Mouse (Mus musculus) bone marrow macrophage, adult 2 months (primary cell): ENCODE measurements around the gene Pcsk5. TPM values are rescaled to one million over a fixed set of nuclear protein-coding genes. Genes with fewer than 3 reads are reported as not detected.

ENCODE experiments used
- H3K27ac ChIP-seq: 2 replicates; pipeline ENCODE4 v1.5.1; 2012; ENCODE audit warnings: low read depth, low read length; ENCODE audit not compliant: insufficient read depth
- H3K4me1 ChIP-seq: 2 replicates; pipeline ENCODE4 v1.6.1; 2012; ENCODE audit warnings: low read length; ENCODE audit not compliant: control insufficient read depth, insufficient read depth
- H3K4me3 ChIP-seq: 2 replicates; pipeline ENCODE4 v1.5.1; 2012; ENCODE audit warnings: mild to moderate bottlenecking, low read length, moderate library complexity; ENCODE audit not compliant: insufficient read depth
- CTCF ChIP-seq: IDR thresholded peaks from 2 replicates; pipeline ENCODE4 v1.5.1; 2012; ENCODE audit warnings: low read depth, mild to moderate bottlenecking, low read length, moderate library complexity
- POLR2A ChIP-seq: IDR thresholded peaks from 2 replicates; pipeline ENCODE4 v1.6.1; 2012; ENCODE audit warnings: mild to moderate bottlenecking, low read depth, low read length, borderline replicate concordance
- polyA plus RNA-seq: library from polyadenylated mRNA; stranded (reverse); fragments of >200 nt; gene quantifications from 2 replicates; pipeline ENCODE4 v1.2.4, GENCODE M21; 2012; ENCODE audit not compliant: missing spikeins, insufficient read depth, insufficient read length

Gene Pcsk5
- polyA plus RNA-seq, 1 experiment: not detected

DNA sequence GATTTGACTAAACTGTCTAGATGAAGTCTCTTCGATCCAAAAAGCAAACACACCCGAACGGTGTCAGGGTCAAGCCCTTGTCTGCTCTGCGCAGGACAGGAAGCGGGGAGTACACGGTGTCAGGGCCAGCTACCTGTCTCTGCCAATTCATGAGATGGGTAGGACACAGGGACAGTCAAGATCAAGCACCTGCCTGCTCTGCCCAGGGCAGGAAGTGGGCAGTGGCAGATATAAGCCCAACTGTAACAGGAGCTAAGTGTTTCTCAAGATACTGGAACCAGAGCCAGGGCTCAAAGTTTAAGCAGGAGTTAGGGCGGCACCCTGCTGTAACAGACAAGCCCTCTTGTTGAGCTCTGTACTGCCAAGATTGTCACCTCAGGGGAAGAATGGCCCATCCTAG lies 393.9 kb downstream of the Pcsk5 start:
- Histone ChIP-seq H3K4me1 (no peaks in the 10 kb centered on the region), H3K4me3 (no peak overlapping the region), H3K27ac (no peak overlapping the region)
- TF ChIP-seq POLR2A: no peak

DNA sequence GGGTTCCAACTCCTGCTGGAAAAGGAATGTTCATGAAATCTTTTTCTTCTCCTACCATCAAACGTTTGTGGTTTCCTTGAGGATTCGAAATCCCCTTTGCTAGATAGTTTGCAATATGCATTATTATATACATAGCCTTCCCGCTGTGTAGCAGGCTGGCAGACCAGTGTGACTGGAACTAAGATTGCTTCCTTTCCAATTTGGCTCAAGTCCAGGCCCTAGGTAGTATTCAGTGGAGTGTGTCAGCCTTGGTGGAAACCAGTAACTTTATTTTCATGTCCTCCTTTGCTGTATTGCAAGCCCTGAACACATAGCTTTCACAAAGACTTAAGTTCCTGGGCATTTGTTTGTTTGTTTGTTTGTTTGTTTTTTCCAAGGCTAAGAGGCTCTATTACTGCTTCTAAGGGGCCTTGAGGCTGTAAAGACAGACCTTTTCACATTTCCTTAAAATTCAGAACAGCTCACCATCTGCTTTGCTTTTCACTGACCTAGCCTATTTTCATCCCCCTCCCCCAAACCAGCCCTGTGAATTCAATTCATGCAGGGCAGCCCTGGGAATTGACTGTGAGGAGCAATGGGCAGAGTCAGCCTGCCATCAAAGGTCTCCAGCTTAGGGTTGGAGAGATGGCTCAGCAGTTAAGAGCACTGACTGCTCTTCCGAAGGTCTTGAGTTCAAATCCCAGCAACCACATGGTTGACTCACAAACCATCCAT lies 397.8 kb downstream of the Pcsk5 start:
- Histone ChIP-seq H3K27ac (no peak overlapping the region), H3K4me1 (no peaks in the 10 kb centered on the region), H3K4me3 (no peak overlapping the region)
- TF ChIP-seq POLR2A: no peak
- no peak for TF ChIP-seq CTCF

DNA sequence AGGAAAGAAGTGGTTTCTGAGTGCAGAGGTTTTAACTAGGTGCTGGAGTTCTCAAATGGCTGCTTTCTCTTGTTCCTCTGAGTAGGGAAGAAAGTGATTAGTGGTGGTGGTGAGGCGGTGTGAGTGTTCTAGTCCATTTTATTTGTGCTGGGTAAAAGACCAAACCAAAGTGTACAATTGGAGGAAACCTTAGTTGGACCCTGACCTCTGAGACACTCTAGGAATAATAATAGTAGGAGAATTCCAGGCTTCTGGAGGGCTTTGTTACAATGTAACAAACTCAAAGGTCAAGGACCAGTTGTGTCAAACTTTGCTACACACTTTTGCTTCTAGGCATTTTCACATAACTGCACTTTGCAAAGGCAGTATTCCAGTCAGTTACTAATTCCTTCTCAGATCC lies 400.8 kb downstream of the Pcsk5 start:
- Histone ChIP-seq H3K27ac (no peak overlapping the region), H3K4me3 (no peak overlapping the region), H3K4me1 (no peaks in the 10 kb centered on the region)
- no peak for TF ChIP-seq CTCF
- no peak for TF ChIP-seq POLR2A

DNA sequence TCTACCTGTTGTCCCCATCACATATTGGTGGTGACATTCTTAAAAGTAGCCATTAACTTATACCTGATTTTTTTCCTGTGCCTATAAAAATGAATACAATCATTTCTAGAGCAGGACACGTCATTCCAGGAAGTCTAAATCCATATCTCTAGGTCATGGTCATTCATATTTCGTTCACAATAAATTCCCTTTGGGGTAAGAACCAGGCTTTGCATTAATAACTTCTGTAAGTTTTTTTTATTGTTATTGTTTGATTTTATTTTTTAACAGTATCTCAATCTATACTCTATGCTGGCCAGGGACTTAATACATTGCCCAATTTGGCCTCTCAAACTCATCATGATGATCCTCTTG lies 408.9 kb downstream of the Pcsk5 start:
- no peak overlapping the region for H3K4me3 ChIP-seq
- TF ChIP-seq POLR2A (no peak), CTCF (no peak)
- no peaks in the 10 kb centered on the region for H3K4me1 ChIP-seq
- H3K27ac ChIP-seq: no peak overlapping the region

DNA sequence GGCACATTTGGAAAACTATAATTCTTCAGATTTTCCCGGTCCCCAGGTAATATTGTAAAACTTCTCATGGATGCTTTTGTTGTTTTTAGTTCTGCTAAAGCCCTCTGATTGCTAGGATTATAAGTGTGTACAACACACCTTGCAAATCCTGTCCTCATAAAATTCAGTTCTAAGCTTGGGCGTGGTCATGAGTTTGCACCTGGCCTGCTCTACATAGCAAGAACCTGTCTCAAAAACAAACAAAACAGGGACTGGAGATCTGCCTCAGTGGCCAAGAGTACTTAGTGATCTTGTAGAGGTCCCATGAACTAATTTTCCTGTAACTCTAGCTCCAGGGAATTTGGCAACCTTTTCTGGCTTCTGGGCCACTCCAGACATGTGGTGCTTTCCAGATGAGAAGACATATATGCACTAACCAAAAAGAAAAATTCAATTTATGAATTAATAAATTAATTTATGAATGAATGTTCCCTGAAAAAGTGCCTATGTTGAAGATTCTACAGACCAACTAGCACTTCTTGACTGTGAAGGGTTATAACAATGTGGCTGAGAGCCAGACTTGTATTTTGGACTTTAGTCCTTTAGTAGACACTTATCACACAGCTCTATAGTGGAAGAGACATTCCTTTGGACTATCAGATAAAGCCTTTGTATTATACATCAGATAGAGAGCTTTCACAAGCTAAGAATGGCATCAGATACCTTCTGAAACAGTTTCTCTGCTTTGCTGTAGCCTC lies 409.4 kb downstream of the Pcsk5 start:
- H3K27ac ChIP-seq: no peak overlapping the region
- TF ChIP-seq CTCF (no peak), POLR2A (no peak)
- no peaks in the 10 kb centered on the region for H3K4me1 ChIP-seq
- no peak overlapping the region for H3K4me3 ChIP-seq

DNA sequence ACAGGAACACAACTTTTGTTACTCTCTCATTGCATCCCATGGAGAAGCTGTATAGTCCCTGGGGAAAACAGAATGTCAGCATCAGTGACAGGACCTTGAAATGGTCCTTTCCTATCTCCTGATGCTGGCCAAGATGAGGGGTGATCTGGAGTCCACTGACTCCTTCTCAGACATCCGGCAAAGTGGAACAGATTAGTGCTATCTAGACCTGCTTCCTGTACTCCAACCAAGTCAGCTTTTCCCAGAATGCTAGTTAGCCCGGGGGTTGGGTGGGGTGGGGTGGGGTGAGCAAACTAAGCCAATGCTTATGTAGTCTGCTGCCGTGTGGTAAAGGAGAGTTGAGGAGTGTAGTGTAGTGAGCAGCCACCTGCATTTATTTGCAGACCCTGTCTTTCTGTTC lies 414.1 kb downstream of the Pcsk5 start:
- TF ChIP-seq CTCF (no peak), POLR2A (no peak)
- H3K4me1 ChIP-seq: no peaks in the 10 kb centered on the region
- H3K4me3 ChIP-seq: no peak overlapping the region
- H3K27ac ChIP-seq: no peak overlapping the region

DNA sequence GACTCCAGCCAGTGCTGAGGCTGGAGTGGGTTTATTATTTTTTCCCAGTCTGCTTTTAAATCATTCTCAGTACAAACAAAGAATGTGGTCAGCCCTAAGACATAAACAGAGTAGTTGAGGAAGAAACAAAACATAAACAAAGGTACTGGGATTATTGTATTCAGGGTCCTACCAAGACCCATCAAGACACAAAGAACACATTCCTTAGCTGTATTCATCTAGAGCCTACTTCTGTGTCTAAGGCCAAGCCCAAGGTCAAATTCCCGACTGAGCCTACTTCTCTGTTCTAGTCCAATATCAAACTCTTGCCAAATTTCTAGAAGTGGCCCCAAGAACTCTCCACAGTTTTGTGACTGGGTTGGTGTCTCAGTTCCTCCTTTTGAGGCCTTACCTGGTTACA lies 419.6 kb downstream of the Pcsk5 start:
- Histone ChIP-seq H3K4me1 (no peaks in the 10 kb centered on the region), H3K27ac (no peak overlapping the region), H3K4me3 (no peak overlapping the region)
- TF ChIP-seq POLR2A (no peak), CTCF (no peak)

DNA sequence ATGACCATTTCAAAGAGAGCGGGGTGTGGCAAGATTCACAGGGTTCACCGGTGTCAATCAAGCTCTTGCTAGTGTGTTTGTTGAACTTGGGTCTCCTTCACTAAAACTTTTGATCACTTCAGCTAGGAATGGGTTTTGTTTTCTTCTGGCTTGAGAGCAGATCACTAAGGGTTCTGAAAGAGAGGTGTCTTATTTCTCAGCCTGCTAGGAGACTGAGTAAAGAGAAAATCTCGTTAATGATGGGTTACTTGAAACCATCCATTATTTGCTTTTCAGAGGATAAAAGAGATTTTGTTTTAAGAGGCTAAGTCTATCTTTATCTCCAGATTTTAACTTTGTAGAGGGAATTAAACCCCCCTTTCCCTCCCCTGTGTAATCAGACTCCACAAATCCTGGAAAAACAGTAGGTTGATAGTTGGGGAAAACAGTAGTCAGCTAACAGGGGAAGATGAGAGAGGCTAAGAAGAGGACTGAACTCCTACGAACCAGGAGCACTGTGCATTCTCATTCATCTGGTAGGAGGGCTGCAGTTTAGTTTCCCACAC lies 424.4 kb downstream of the Pcsk5 start:
- TF ChIP-seq POLR2A: no peak
- TF ChIP-seq CTCF: no peak
- no peaks in the 10 kb centered on the region for H3K4me1 ChIP-seq

DNA sequence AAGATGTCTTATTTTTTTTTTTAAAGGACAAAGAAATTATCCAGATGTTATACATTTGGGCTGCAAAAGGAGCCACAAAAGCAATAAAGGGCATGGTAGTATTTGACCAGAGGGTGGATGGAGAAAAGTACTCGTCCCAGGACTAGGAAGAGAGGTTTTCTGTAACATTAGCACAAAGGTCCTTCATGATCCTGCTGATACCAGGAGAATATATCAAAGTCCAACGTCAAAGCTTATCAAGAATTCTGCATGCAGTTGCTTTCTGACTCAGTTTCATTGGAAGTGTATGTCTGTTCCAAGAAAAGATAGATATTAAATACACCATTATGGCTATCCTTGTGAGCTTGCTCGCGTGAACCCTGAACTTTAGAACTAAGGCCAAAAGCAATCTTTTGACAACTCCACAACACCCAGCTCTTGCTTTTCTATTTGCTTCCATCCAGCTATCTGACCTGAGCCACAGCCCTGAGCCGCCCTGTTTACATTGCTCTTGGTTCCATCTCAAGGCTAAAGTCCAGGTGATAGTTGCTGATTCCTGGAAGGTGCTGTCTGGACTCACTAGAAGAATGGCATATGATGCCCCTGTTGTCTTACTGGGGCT lies 426.9 kb downstream of the Pcsk5 start:
- TF ChIP-seq POLR2A (no peak), CTCF (no peak)
- Histone ChIP-seq H3K4me3 (no peak overlapping the region), H3K27ac (no peak overlapping the region), H3K4me1 (no peaks in the 10 kb centered on the region)

More for the DNA sequence above, 424.4 kb downstream of the Pcsk5 start:
- Histone ChIP-seq H3K4me3 (no peak overlapping the region), H3K27ac (no peak overlapping the region)

DNA sequence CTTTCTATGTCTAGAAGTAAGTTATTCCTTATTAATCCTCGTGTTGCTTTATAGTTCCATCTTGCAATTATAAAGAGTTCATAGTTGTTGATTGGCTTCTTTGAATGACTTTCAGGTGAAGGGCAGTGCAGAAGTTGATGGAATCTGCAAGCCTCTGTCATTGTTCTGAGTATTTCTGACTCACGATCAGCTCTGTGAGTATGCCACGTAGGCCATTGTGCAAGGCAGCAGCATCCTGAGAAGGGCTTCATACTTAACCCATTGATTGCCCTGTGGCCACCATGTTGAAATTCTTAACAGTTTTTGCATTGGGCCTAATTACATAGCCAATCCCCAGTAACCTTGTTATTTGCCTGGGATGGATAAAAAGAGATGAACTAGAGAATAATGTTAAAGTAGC lies 428.1 kb downstream of the Pcsk5 start:
- H3K4me3 ChIP-seq: no peak overlapping the region
- TF ChIP-seq CTCF (no peak), POLR2A (no peak)
- H3K27ac ChIP-seq: no peak overlapping the region
- no peaks in the 10 kb centered on the region for H3K4me1 ChIP-seq
